Mouse (Mus musculus) heart, postnatal 0 days (tissue): ENCODE measurements at regions not wholly inside any gene's neighbourhood (a gene's known extent, or its start where the extent isn't known, plus 50 kb on each side); places are given as distances from the start of the nearest gene placed in this dataset.

ENCODE experiments used
- ATAC-seq: fragments of 200-750 bp; cut with Nextera tagmentation; 2 replicates; pipeline ENCODE4 v1.8.0; 2017; ENCODE audit warnings: low read depth, moderate number of reproducible peaks, moderate library complexity; ENCODE audit not compliant: insufficient read depth
- DNase-seq: peaks from one replicate; pipeline ENCODE4 v3.0.0-alpha.2; 2016; ENCODE audit warnings: low spot score
- H3K27ac ChIP-seq: fragments of 300-500 bp; sonication (generic); 2 replicates; pipeline ENCODE4 v1.5.1; 2014; ENCODE audit warnings: low read depth, mild to moderate bottlenecking
- H3K27me3 ChIP-seq: fragments of 300-500 bp; sonication (generic); 2 replicates; pipeline ENCODE4 v1.6.1; 2014; ENCODE audit warnings: low read length, mixed read lengths; ENCODE audit not compliant: control insufficient read depth, insufficient read depth
- H3K36me3 ChIP-seq: fragments of 300-500 bp; sonication (generic); replicated peaks from 2 replicates; pipeline ENCODE4 v1.6.1; 2014; ENCODE audit warnings: low read length, mixed read lengths; ENCODE audit not compliant: control insufficient read depth, insufficient read depth
- H3K4me1 ChIP-seq: fragments of 300-500 bp; sonication (generic); 2 replicates; pipeline ENCODE4 v1.6.1; 2014; ENCODE audit warnings: antibody characterized with exemption; ENCODE audit not compliant: control insufficient read depth, insufficient read depth
- H3K4me2 ChIP-seq: fragments of 300-500 bp; sonication (generic); 2 replicates; pipeline ENCODE4 v1.6.1; 2014; ENCODE audit warnings: low read depth, mild to moderate bottlenecking, low read length, moderate library complexity
- H3K4me3 ChIP-seq: fragments of 300-500 bp; sonication (generic); 2 replicates; pipeline ENCODE4 v1.5.1; 2014; ENCODE audit warnings: low read depth, low read length
- H3K9ac ChIP-seq: fragments of 300-500 bp; sonication (generic); replicated peaks from 2 replicates; pipeline ENCODE4 v1.6.1; 2014; ENCODE audit warnings: low read depth, low read length, mixed read lengths
- H3K9me3 ChIP-seq: fragments of 300-500 bp; sonication (generic); replicated peaks from 2 replicates; pipeline ENCODE4 v1.6.1; 2016; ENCODE audit warnings: low read length; ENCODE audit not compliant: control insufficient read depth
- CTCF ChIP-seq: IDR thresholded peaks from 2 replicates; pipeline ENCODE4 v1.5.1; 2016; ENCODE audit warnings: antibody characterized with exemption, control low read depth, low read depth
- EP300 ChIP-seq: IDR thresholded peaks from 2 replicates; pipeline ENCODE4 v1.6.1; 2016; ENCODE audit warnings: antibody characterized with exemption, low read depth
- WGBS: fragments of 180-500 bp; shearing (Covaris S2); extraction: QIAGEN DNeasy Blood & Tissue Kit; methylation state at CpG from one replicate; pipeline ENCODE4 v1.1.7; 2014; 5-methylcytosine and 5-hydroxymethylcytosine counted together

GRCm38 (mm10) chr9:41221110-41221790 lies 59.8 kb upstream of the Ubash3b start:
- Histone ChIP-seq H3K4me2 (no peak overlapping the region), H3K4me1 (no peaks in the 10 kb centered on the region), H3K9ac (no peak overlapping the region), H3K36me3 (no peaks in the 10 kb centered on the region), H3K4me3 (no peak overlapping the region), H3K9me3 (no peaks in the 10 kb centered on the region), H3K27ac (no peak overlapping the region), H3K27me3 (no peaks in the 10 kb centered on the region)
- TF ChIP-seq EP300 (no peak), CTCF (no peak)
- DNase-seq (no peak), ATAC-seq (no peak)
- WGBS: 59% methylated on average over 4 of the region's 4 CpGs

- Histone ChIP-seq H3K4me3 (no peak overlapping the region), H3K4me1 (no peaks in the 10 kb centered on the region), H3K9ac (no peak overlapping the region), H3K9me3 (no peaks in the 10 kb centered on the region), H3K4me2 (no peak overlapping the region), H3K36me3 (no peaks in the 10 kb centered on the region), H3K27me3 (no peaks in the 10 kb centered on the region), H3K27ac (no peak overlapping the region)
- no peak for ATAC-seq
- TF ChIP-seq CTCF: no peak
- TF ChIP-seq EP300: no peak
- DNase-seq: no peak
- 92% methylated on average over 3 of the region's 3 CpGs for WGBS
Measured at GRCm38 (mm10) chr9:41220105-41220669, 58.7 kb upstream of the Ubash3b start.

- DNase-seq (no peak), ATAC-seq (no peak)
- Histone ChIP-seq H3K9ac (no peak overlapping the region), H3K9me3 (no peaks in the 10 kb centered on the region), H3K27ac (no peak overlapping the region), H3K4me2 (no peak overlapping the region), H3K36me3 (no peaks in the 10 kb centered on the region), H3K27me3 (no peaks in the 10 kb centered on the region), H3K4me3 (no peak overlapping the region), H3K4me1 (no peaks in the 10 kb centered on the region)
- WGBS: 85% methylated on average over 6 of the region's 6 CpGs
- TF ChIP-seq CTCF (no peak), EP300 (no peak)
Measured at GRCm38 (mm10) chr9:41218702-41219101, 57.2 kb upstream of the Ubash3b start.

- Histone ChIP-seq H3K9me3 (no peaks in the 10 kb centered on the region), H3K9ac (no peak overlapping the region), H3K4me2 (no peak overlapping the region), H3K27me3 (no peaks in the 10 kb centered on the region), H3K4me1 (peaks cover 9% of the 10 kb centered on the region; the same call in 1 of the 2 replicates), H3K27ac (no peak overlapping the region), H3K36me3 (no peaks in the 10 kb centered on the region), H3K4me3 (no peak overlapping the region)
- no peak for TF ChIP-seq EP300
- DNase-seq: no peak
- 72% methylated on average over 3 of the region's 3 CpGs for WGBS
- ATAC-seq: no peak
Measured at GRCm38 (mm10) chr9:41216248-41216647, 54.8 kb upstream of the Ubash3b start.

- peaks cover 9% of the 10 kb centered on the region; the same call in 1 of the 2 replicates for H3K4me1 ChIP-seq
- TF ChIP-seq CTCF: no peak
- TF ChIP-seq EP300: no peak
- DNase-seq: no peak
- no peaks in the 10 kb centered on the region for H3K9me3 ChIP-seq
- ATAC-seq: no peak
- H3K4me3 ChIP-seq: no peak overlapping the region
- H3K9ac ChIP-seq: no peak overlapping the region
- H3K27ac ChIP-seq: no peak overlapping the region
- 75% methylated on average over 5 of the region's 5 CpGs for WGBS
- H3K27me3 ChIP-seq: no peaks in the 10 kb centered on the region
- H3K36me3 ChIP-seq: no peaks in the 10 kb centered on the region
- H3K4me2 ChIP-seq: no peak overlapping the region
Measured at GRCm38 (mm10) chr9:41215026-41215425, 53.5 kb upstream of the Ubash3b start.
